Mouse (Mus musculus): ENCODE measurements around the gene Prpf38a.

Prpf38a gene

GRCm38 (mm10) chr4:108578840-108579742, at the start of gene Prpf38a, which contains the start of gene Orc1:
Gene Prpf38a (minus strand): TSS chr4:108579336.
Gene Orc1 (plus strand): TSS chr4:108579423.
- DNase-seq (ENCODE audit: low spot score in 2 of 2) = peak; percentile 97 to 98

- DNase-seq (ENCODE audit: low spot score in 2 of 2) = no peak
Measured at GRCm38 (mm10) chr4:108627066-108627465, 47.9 kb upstream of the Prpf38a start.

- DNase-seq (ENCODE audit: low spot score in 2 of 2) = no peak
Measured at GRCm38 (mm10) chr4:108621504-108621903, 42.4 kb upstream of the Prpf38a start.

- no peak for DNase-seq (ENCODE audit: low spot score in 2 of 2)
Measured at GRCm38 (mm10) chr4:108620536-108620935, 41.4 kb upstream of the Prpf38a start.

- DNase-seq (ENCODE audit: low spot score in 2 of 2) = peak; percentile 89 to 92
Measured at GRCm38 (mm10) chr4:108619587-108620341, 40.6 kb upstream of the Prpf38a start, which contains the start of gene Cc2d1b. Gene Cc2d1b (plus strand): TSS chr4:108619940.

- peak in 1 of 2 experiments; percentile 52 for DNase-seq (ENCODE audit: low spot score in 2 of 2)
Measured at GRCm38 (mm10) chr4:108619165-108619564, 40.0 kb upstream of the Prpf38a start.

GRCm38 (mm10) chr4:108618586-108618985, 39.5 kb upstream of the Prpf38a start:
- DNase-seq (ENCODE audit: low spot score in 2 of 2) = no peak

GRCm38 (mm10) chr4:108610935-108611334, 31.8 kb upstream of the Prpf38a start:
- peak in 1 of 2 experiments; percentile 50 for DNase-seq (ENCODE audit: low spot score in 2 of 2)

GRCm38 (mm10) chr4:108608651-108609050, 29.5 kb upstream of the Prpf38a start:
- DNase-seq (ENCODE audit: low spot score in 2 of 2) = no peak

- no peak for DNase-seq (ENCODE audit: low spot score in 2 of 2)
Measured at GRCm38 (mm10) chr4:108601870-108602269, 22.7 kb upstream of the Prpf38a start.

GRCm38 (mm10) chr4:108598306-108598705, 19.2 kb upstream of the Prpf38a start:
- DNase-seq (ENCODE audit: low spot score in 2 of 2) = no peak

GRCm38 (mm10) chr4:108595785-108596184, 16.6 kb upstream of the Prpf38a start:
- no peak for DNase-seq (ENCODE audit: low spot score in 2 of 2)

GRCm38 (mm10) chr4:108593376-108593775, 14.2 kb upstream of the Prpf38a start:
- no peak for DNase-seq (ENCODE audit: low spot score in 2 of 2)

- DNase-seq (ENCODE audit: low spot score in 2 of 2) = no peak
Measured at GRCm38 (mm10) chr4:108579743-108580411, 741 bp upstream of the Prpf38a start.

- DNase-seq (ENCODE audit: low spot score in 2 of 2) = no peak
Measured at GRCm38 (mm10) chr4:108572644-108573043, 6.5 kb downstream of the Prpf38a start.

- DNase-seq (ENCODE audit: low spot score in 2 of 2) = no peak
Measured at GRCm38 (mm10) chr4:108565026-108565425, 14.1 kb downstream of the Prpf38a start.

GRCm38 (mm10) chr4:108539701-108540100, 39.4 kb downstream of the Prpf38a start:
- no peak for DNase-seq (ENCODE audit: low spot score in 2 of 2)
